In genomic region chr1:89110767-89111534, GRCm38 (mm10) we compare ENCODE assay signal across 30 mouse cellular contexts. TPM values are rescaled to one million over a fixed set of nuclear protein-coding genes. Genes with fewer than 3 reads are reported as not detected.
DNase-seq lines count a peak whose midpoint lies in the region; ATAC-seq and TF ChIP-seq lines count a peak whose summit lies in the region.
"Had no signal": no experiment of that assay in that cellular context is flagged by ENCODE, and none has a peak within 500 bp of the region (broad histone marks: within the 10 kb centered on the region; RNA-seq: fewer than 3 reads in every experiment).

No protein-coding gene starts in this region.

- no peak for DNase-seq in heart, embryonic 10.5 days (ENCODE audit: low spot score)
- no peak for DNase-seq in heart, postnatal 10 days
- peak; percentile 50 to 58 for DNase-seq in lung, adult 18-20 months
- DNase-seq in lung, postnatal 25 days (ENCODE audit: low spot score), result no peak
- peak; percentile 55 for DNase-seq in lung, postnatal 36 days
- no peak for DNase-seq in liver, postnatal 0 days
- DNase-seq in kidney, adult 2 months, result no peak
- DNase-seq: adrenal gland, adult 8-10 months; B cell, adult 2 months; cerebellum, adult 8-10 months; cerebellum, postnatal 36 days; embryo, embryonic 11 days; gastrocnemius, postnatal 14 days; kidney, postnatal 4 days; right cerebral cortex, postnatal 14 days had no signal

- H3K36me3 ChIP-seq in heart, embryonic 10.5 days, result peaks cover 2% of the 10 kb centered on the region; the same call in 1 of the 2 replicates
- H3K36me3 ChIP-seq in limb, embryonic 12.5 days, result peaks cover 15% of the 10 kb centered on the region
- no peaks in the 10 kb centered on the region for H3K36me3 ChIP-seq in liver, postnatal 0 days (replicated peaks; ENCODE audit: insufficient read depth, low read length)
- H3K36me3 ChIP-seq in kidney, adult 2 months (ENCODE audit: control insufficient read depth, insufficient read depth, low read length), result no peaks in the 10 kb centered on the region
- H3K36me3 ChIP-seq: G1E; kidney, embryonic 15.5 days; limb, embryonic 15.5 days; midbrain, embryonic 15.5 days had no signal

- no peak overlapping the region for H3K4me2 ChIP-seq in limb, embryonic 12.5 days
- no peak overlapping the region for H3K4me2 ChIP-seq in liver, postnatal 0 days (ENCODE audit: low read depth, low read length)
- H3K4me2 ChIP-seq: embryonic facial prominence, embryonic 15.5 days; kidney, embryonic 15.5 days; limb, embryonic 15.5 days; midbrain, embryonic 15.5 days; neural tube, embryonic 12.5 days had no signal

- peaks cover 82% of the 10 kb centered on the region for H3K4me1 ChIP-seq in heart, embryonic 10.5 days
- peaks cover 57% of the 10 kb centered on the region for H3K4me1 ChIP-seq in limb, embryonic 12.5 days (replicated peaks)
- peaks cover 20% of the 10 kb centered on the region for H3K4me1 ChIP-seq in liver, postnatal 0 days (ENCODE audit: insufficient read depth)
- H3K4me1 ChIP-seq in kidney, adult 2 months (ENCODE audit: control insufficient read depth, insufficient read depth, low read length), result peaks cover 32% of the 10 kb centered on the region

- intact Hi-C loops in heart, postnatal 10 days (cut with DNase I), result no loop called here

- TF ChIP-seq CTCF in liver, postnatal 0 days (IDR thresholded peaks at IDR 0.05; ENCODE audit: low read depth), result no peak
- no peak for TF ChIP-seq CTCF in kidney, adult 2 months (conservative IDR thresholded peaks at IDR 0.05; ENCODE audit: insufficient read depth, insufficient read length, low read depth, low read length)

- no peak for TF ChIP-seq POLR2A in kidney, adult 2 months (IDR thresholded peaks at IDR 0.05; ENCODE audit: low read depth, low read length)

- ATAC-seq in limb, embryonic 12.5 days (ENCODE audit: insufficient number of reproducible peaks, insufficient read depth, low FRiP score, low TSS enrichment, low read depth), result no peak
- ATAC-seq in liver, postnatal 0 days, result no peak
- ATAC-seq: activated CD4-positive, CD25-positive, alpha-beta regulatory T cell, adult 4 months; forebrain, embryonic 14.5 days; hindbrain, embryonic 16.5 days; intestine, embryonic 16.5 days; midbrain, embryonic 15.5 days had no signal

- WGBS in heart, embryonic 10.5 days, result 77% methylated on average over 6 of the region's 6 CpGs
- 82% methylated on average over 6 of the region's 6 CpGs for WGBS in limb, embryonic 12.5 days
- WGBS in liver, postnatal 0 days (ENCODE audit: insufficient replicate concordance), result 59% methylated on average over 6 of the region's 6 CpGs
- WGBS in kidney, adult 2 months, result 65% methylated on average over 6 of the region's 6 CpGs

- no peak for TF ChIP-seq EP300 in liver, postnatal 0 days (IDR thresholded peaks at IDR 0.05; ENCODE audit: low read depth)

- H3K27me3 ChIP-seq in heart, embryonic 10.5 days (ENCODE audit: insufficient read depth, poor library complexity, severe bottlenecking), result no peaks in the 10 kb centered on the region
- H3K27me3 ChIP-seq in limb, embryonic 12.5 days, result no peaks in the 10 kb centered on the region
- H3K27me3 ChIP-seq in liver, postnatal 0 days (ENCODE audit: insufficient read depth, low read length), result no peaks in the 10 kb centered on the region
- no peaks in the 10 kb centered on the region for H3K27me3 ChIP-seq in kidney, adult 2 months (replicated peaks; ENCODE audit: control insufficient read depth, insufficient read depth, low read length)
- H3K27me3 ChIP-seq: CH12.LX; embryonic facial prominence, embryonic 15.5 days; kidney, embryonic 15.5 days; limb, embryonic 15.5 days; midbrain, embryonic 15.5 days; neural tube, embryonic 12.5 days had no signal

- no peak overlapping the region for H3K9ac ChIP-seq in limb, embryonic 12.5 days (replicated peaks)
- H3K9ac ChIP-seq in liver, postnatal 0 days (replicated peaks), result no peak overlapping the region
- H3K9ac ChIP-seq: embryonic facial prominence, embryonic 15.5 days; kidney, embryonic 15.5 days; limb, embryonic 15.5 days; liver, embryonic 14.5 days; midbrain, embryonic 15.5 days; neural tube, embryonic 12.5 days had no signal

- H3K27ac ChIP-seq in heart, embryonic 10.5 days, result peak overlapping the region; percentile 67
- H3K27ac ChIP-seq in limb, embryonic 12.5 days, result 0 out of 2 replicates have a peak overlapping the region, but pooled peaks have one; percentile 7
- H3K27ac ChIP-seq in liver, postnatal 0 days (ENCODE audit: low read depth), result no peak overlapping the region
- no peak overlapping the region for H3K27ac ChIP-seq in kidney, adult 2 months (ENCODE audit: insufficient read depth, low read depth, low read length)
- H3K27ac ChIP-seq: embryonic facial prominence, embryonic 15.5 days; hindbrain, embryonic 10.5 days; limb, embryonic 15.5 days; liver, embryonic 14.5 days; midbrain, embryonic 15.5 days; neural tube, embryonic 12.5 days had no signal

- H3K9me3 ChIP-seq in heart, embryonic 10.5 days, result no peaks in the 10 kb centered on the region
- H3K9me3 ChIP-seq in limb, embryonic 12.5 days, result no peaks in the 10 kb centered on the region
- no peaks in the 10 kb centered on the region for H3K9me3 ChIP-seq in liver, postnatal 0 days (ENCODE audit: low read length)
- H3K9me3 ChIP-seq: embryonic facial prominence, embryonic 15.5 days; hindbrain, embryonic 10.5 days; kidney, embryonic 15.5 days; limb, embryonic 15.5 days; megakaryocyte, embryonic 14.5 days; midbrain, embryonic 15.5 days; neural tube, embryonic 12.5 days had no signal

- H3K4me3 ChIP-seq in heart, embryonic 10.5 days, result no peak overlapping the region
- no peak overlapping the region for H3K4me3 ChIP-seq in limb, embryonic 12.5 days (replicated peaks)
- H3K4me3 ChIP-seq in liver, postnatal 0 days (ENCODE audit: low read depth, low read length), result no peak overlapping the region
- no peak overlapping the region for H3K4me3 ChIP-seq in kidney, adult 2 months (ENCODE audit: insufficient read depth, low read depth, low read length)
- H3K4me3 ChIP-seq: embryonic facial prominence, embryonic 15.5 days; hindbrain, embryonic 10.5 days; kidney, embryonic 15.5 days; limb, embryonic 15.5 days; megakaryocyte, embryonic 14.5 days; midbrain, embryonic 15.5 days; neural tube, embryonic 12.5 days had no signal

RNA-seq across cellular contexts. Expression of gene Sh3bp4, which starts 40.7 kb away (rescaled TPM):
- 23.4 and 28.3 TPM in 2 replicates for polyA plus RNA-seq in heart, embryonic 10.5 days (2016; fragmentation: Nextera tagmentation; extraction: Ambion mirVana)
- 10 to 100 TPM; 26.2 to 28.6 TPM for total RNA-seq in heart, postnatal 10 days (2021)
- polyA plus RNA-seq in limb, embryonic 12.5 days (2016; fragmentation: Nextera tagmentation; extraction: Ambion mirVana), result 22.3 and 23.1 TPM in 2 replicates
- polyA plus RNA-seq in liver, postnatal 0 days (2015; fragmentation: Nextera tagmentation; extraction: Ambion mirVana), result 0.60 and 0.70 TPM in 2 replicates
- polyA plus RNA-seq in kidney, adult 2 months (2012; rRNA removed), result 14.8 and 18.1 TPM in 2 replicates
- total RNA-seq: CH12.LX, G1E had no signal
- polyA plus RNA-seq: G1E had no signal

Comparison
In these comparisons a context has a peak if more than half of its experiments do, and no peak if none do; other contexts are left out.
1. DNase-seq: peak in lung, adult 18-20 months (2 of 2) and lung, postnatal 36 days (single experiment); none in heart, embryonic 10.5 days (single experiment), heart, postnatal 10 days (0 of 2), lung, postnatal 25 days (single experiment), liver, postnatal 0 days (single experiment) and kidney, adult 2 months (single experiment).
2. H3K27ac ChIP-seq: peak in heart, embryonic 10.5 days (single experiment) and limb, embryonic 12.5 days (single experiment); none in liver, postnatal 0 days (single experiment) and kidney, adult 2 months (single experiment).